Mouse (Mus musculus) MEL (cell line): ENCODE data around the gene Ap3m1.
A peak's percentile ranks its signal among the peaks of the same experiment; 100 is the strongest.

Source experiments
- CHD1 ChIP-seq: IDR thresholded peaks from 2 replicates; pipeline ENCODE4 v1.6.1; 2012; ENCODE audit warnings: low read depth, mild to moderate bottlenecking, inconsistent platforms, low read length, improper control_type of control experiment
- CTCF ChIP-seq, 3 experiments: IDR thresholded peaks in 2 of 3; conservative IDR thresholded peaks in 1 of 3; 2 replicates each; pipeline ENCODE4 v1.5.1; 2011 to 2012; ENCODE audit warnings: low read length in 3 of 3, low read depth in 2 of 3, mild to moderate bottlenecking in 2 of 3, improper control_type of control experiment in 1 of 3, inconsistent platforms in 1 of 3, mixed read lengths in 1 of 3, moderate library complexity in 1 of 3; ENCODE audit not compliant: control insufficient read depth in 1 of 3, insufficient read depth in 1 of 3, poor library complexity in 1 of 3, severe bottlenecking in 1 of 3
- ETS1 ChIP-seq: IDR thresholded peaks from 2 replicates; pipeline ENCODE4 v1.6.1; 2012; ENCODE audit warnings: low read depth, mild to moderate bottlenecking, inconsistent platforms, low read length, improper control_type of control experiment, moderate library complexity
- GATA1 ChIP-seq: IDR thresholded peaks from 2 replicates; pipeline ENCODE4 v1.6.1; 2011; ENCODE audit warnings: low read depth, low read length, improper control_type of control experiment
- JUND ChIP-seq: IDR thresholded peaks from 2 replicates; pipeline ENCODE4 v1.6.1; 2011; ENCODE audit warnings: low read depth, mild to moderate bottlenecking, improper control_type of control experiment, low read length
- MAFK ChIP-seq: IDR thresholded peaks from 2 replicates; pipeline ENCODE4 v1.6.1; 2011; ENCODE audit warnings: low read depth, mild to moderate bottlenecking, low read length, improper control_type of control experiment, borderline replicate concordance
- MEF2A ChIP-seq: IDR thresholded peaks from 2 replicates; pipeline ENCODE4 v1.6.1; 2014; ENCODE audit warnings: low read depth, mild to moderate bottlenecking, inconsistent platforms, low read length, improper control_type of control experiment; ENCODE audit not compliant: poor library complexity, insufficient replicate concordance, severe bottlenecking; ENCODE audit errors: extremely low read depth
- MYC ChIP-seq: IDR thresholded peaks from 2 replicates; pipeline ENCODE4 v1.6.1; 2011; ENCODE audit warnings: low read depth, mild to moderate bottlenecking, low read length, improper control_type of control experiment, moderate library complexity
- POLR2A ChIP-seq, 2 experiments: IDR thresholded peaks; 2 replicates each; pipeline ENCODE4 v1.6.1; 2011 to 2012; ENCODE audit warnings: low read length in 2 of 2, mild to moderate bottlenecking in 2 of 2, control low read depth in 1 of 2, improper control_type of control experiment in 1 of 2, low read depth in 1 of 2, moderate library complexity in 1 of 2; ENCODE audit not compliant: control insufficient read depth in 1 of 2, insufficient read depth in 1 of 2, poor library complexity in 1 of 2
- POLR2AphosphoS2 ChIP-seq: IDR thresholded peaks from 2 replicates; pipeline ENCODE4 v1.6.1; 2011; ENCODE audit warnings: low read length, improper control_type of control experiment
- UBTF ChIP-seq: IDR thresholded peaks from 2 replicates; pipeline ENCODE4 v1.6.1; 2012; ENCODE audit warnings: low read depth, mild to moderate bottlenecking, inconsistent platforms, low read length, improper control_type of control experiment, moderate library complexity, borderline replicate concordance; ENCODE audit not compliant: insufficient read depth
- USF1 ChIP-seq: IDR thresholded peaks from 2 replicates; pipeline ENCODE4 v1.6.1; 2014; ENCODE audit warnings: low read depth, mild to moderate bottlenecking, inconsistent platforms, low read length, improper control_type of control experiment, moderate library complexity
- ZNF384 ChIP-seq: IDR thresholded peaks from 2 replicates; pipeline ENCODE4 v1.6.1; 2012; ENCODE audit warnings: low read depth, mild to moderate bottlenecking, inconsistent platforms, low read length, improper control_type of control experiment

- TF ChIP-seq ETS1, result 0 out of 2 replicates have a peak, but pooled peaks have one; percentile 3
- no peak for TF ChIP-seq MEF2A
- TF ChIP-seq CTCF (IDR thresholded peaks at IDR 0.05 in 2 of 3, conservative IDR thresholded peaks at IDR 0.05 in 1 of 3; ENCODE audit: control insufficient read depth in 1 of 3, insufficient read depth in 1 of 3, low read depth in 2 of 3, low read length in 3 of 3, poor library complexity in 1 of 3, severe bottlenecking in 1 of 3), result peak; percentile 64 to 79 (median 73)
- TF ChIP-seq MAFK, result no peak
- TF ChIP-seq POLR2A (IDR thresholded peaks at IDR 0.05; ENCODE audit: control insufficient read depth in 1 of 2, insufficient read depth in 1 of 2, low read depth in 1 of 2, low read length in 2 of 2, poor library complexity in 1 of 2), result no peak
- TF ChIP-seq ZNF384, result no peak
- TF ChIP-seq JUND, result no peak
- no peak for TF ChIP-seq UBTF
- TF ChIP-seq USF1, result no peak
- no peak for TF ChIP-seq POLR2AphosphoS2
- TF ChIP-seq MYC, result no peak
- no peak for TF ChIP-seq CHD1
- TF ChIP-seq GATA1, result 0 out of 2 replicates have a peak, but pooled peaks have one; percentile 2
Measured at GRCm38 (mm10) chr14:21050734-21051133, 1.6 kb downstream of the Ap3m1 start.
